Mouse (Mus musculus) spleen, embryonic (tissue): ENCODE measurements around the gene Smim23.

Experiments used
- CTCF ChIA-PET: fragments of 350-600 bp; sonication (Branson Sonifier 250); formaldehyde crosslinking; loops from one replicate; lab custom pipeline; 2022; lab: Charles Lee

Smim23 gene

GRCm38 (mm10) chr11:32781633-32782404 lies 42.6 kb downstream of the Smim23 start:
- CTCF ChIA-PET = no interaction called here

GRCm38 (mm10) chr11:32780747-32781536 lies 43.5 kb downstream of the Smim23 start:
- CTCF ChIA-PET = no interaction called here

GRCm38 (mm10) chr11:32768642-32769343 lies 55.6 kb downstream of the Smim23 start:
- CTCF ChIA-PET = no interaction called here
